In the genomic region with DNA sequence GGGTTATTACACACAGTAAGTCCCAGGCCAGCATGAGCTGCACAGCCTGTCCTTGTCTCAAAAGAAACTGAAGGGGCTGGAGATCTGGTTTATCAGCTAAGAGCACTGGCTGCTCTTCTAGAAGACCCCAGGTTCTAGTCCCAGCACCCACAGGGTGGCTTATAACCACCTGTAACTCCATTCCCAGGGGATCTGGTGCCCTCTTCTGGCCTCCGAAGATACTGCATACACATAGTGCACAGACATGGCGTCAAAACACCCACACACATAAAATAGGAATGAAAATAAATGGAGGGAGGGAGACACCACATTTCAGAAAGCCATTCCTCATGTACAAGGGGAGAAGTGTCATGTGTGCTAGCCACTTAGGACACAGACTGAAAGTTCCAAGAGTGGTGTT, we compare ENCODE assay signal across 20 mouse cellular contexts. TPM values are rescaled to one million over a fixed set of nuclear protein-coding genes. Genes with fewer than 3 reads are reported as not detected.
DNase-seq lines count a peak whose midpoint lies in the region; ATAC-seq and TF ChIP-seq lines count a peak whose summit lies in the region.
"Had no signal": no experiment of that assay in that cellular context is flagged by ENCODE, and none has a peak within 500 bp of the region (broad histone marks: within the 10 kb centered on the region; RNA-seq: fewer than 3 reads in every experiment).

No protein-coding gene starts in this region.

- H3K36me3 ChIP-seq in forebrain, postnatal 0 days (ENCODE audit: insufficient read depth): no peaks in the 10 kb centered on the region
- H3K36me3 ChIP-seq in forebrain, embryonic 15.5 days: no peaks in the 10 kb centered on the region
- no peaks in the 10 kb centered on the region for H3K36me3 ChIP-seq in liver, embryonic 14.5 days (replicated peaks; ENCODE audit: control insufficient read depth, insufficient read depth, low read depth)
- H3K36me3 ChIP-seq in ES-Bruce4 (ENCODE audit: control insufficient read depth, insufficient read depth, low read length, poor library complexity, severe bottlenecking): no peaks in the 10 kb centered on the region
- H3K36me3 ChIP-seq: embryonic facial prominence, embryonic 13.5 days; G1E; hindbrain, embryonic 10.5 days; intestine, embryonic 15.5 days; limb, embryonic 13.5 days had no signal

- no peak for TF ChIP-seq EP300 in liver, embryonic 14.5 days (IDR thresholded peaks at IDR 0.05; ENCODE audit: low read depth)
- no peak for TF ChIP-seq EP300 in ES-Bruce4 (IDR thresholded peaks at IDR 0.05; ENCODE audit: insufficient read depth, low read depth, low read length)

- no peak for ATAC-seq in forebrain, postnatal 0 days
- no peak for ATAC-seq in forebrain, embryonic 15.5 days (replicated peaks)
- ATAC-seq in liver, embryonic 14.5 days (ENCODE audit: insufficient read depth): no peak
- ATAC-seq: intestine, embryonic 15.5 days had no signal

- WGBS in forebrain, postnatal 0 days: 98% methylated on average over 2 of the region's 2 CpGs
- WGBS in forebrain, embryonic 15.5 days: 86% methylated on average over 2 of the region's 2 CpGs
- 69% methylated on average over 2 of the region's 2 CpGs for WGBS in liver, embryonic 14.5 days (ENCODE audit: insufficient replicate concordance)

- H3K9me3 ChIP-seq in forebrain, postnatal 0 days (ENCODE audit: low read length): no peaks in the 10 kb centered on the region
- no peaks in the 10 kb centered on the region for H3K9me3 ChIP-seq in forebrain, embryonic 15.5 days
- no peaks in the 10 kb centered on the region for H3K9me3 ChIP-seq in liver, embryonic 14.5 days (ENCODE audit: control insufficient read depth, low read length)
- H3K9me3 ChIP-seq in ES-Bruce4 (replicated peaks; ENCODE audit: control insufficient read depth, insufficient read depth, low read length, poor library complexity, severe bottlenecking): no peaks in the 10 kb centered on the region
- H3K9me3 ChIP-seq: G1E; intestine, embryonic 15.5 days had no signal

- H3K27me3 ChIP-seq in forebrain, postnatal 0 days (ENCODE audit: insufficient read depth, low read length): no peaks in the 10 kb centered on the region
- no peaks in the 10 kb centered on the region for H3K27me3 ChIP-seq in forebrain, embryonic 15.5 days
- H3K27me3 ChIP-seq in liver, embryonic 14.5 days (ENCODE audit: control insufficient read depth, insufficient read depth, low read length): no peaks in the 10 kb centered on the region
- H3K27me3 ChIP-seq in ES-Bruce4 (ENCODE audit: control insufficient read depth, insufficient read depth, low read length, poor library complexity, severe bottlenecking): no peaks in the 10 kb centered on the region
- H3K27me3 ChIP-seq: embryonic facial prominence, embryonic 13.5 days; intestine, embryonic 15.5 days; limb, embryonic 13.5 days had no signal

- no peak overlapping the region for H3K4me3 ChIP-seq in forebrain, postnatal 0 days (ENCODE audit: low read depth, low read length)
- no peak overlapping the region for H3K4me3 ChIP-seq in forebrain, embryonic 15.5 days
- no peak overlapping the region for H3K4me3 ChIP-seq in liver, embryonic 14.5 days (ENCODE audit: insufficient read depth in 1 of 2, low read depth in 2 of 2, low read length in 2 of 2)
- no peak overlapping the region for H3K4me3 ChIP-seq in ES-Bruce4 (ENCODE audit: low read depth, low read length)
- H3K4me3 ChIP-seq in cortical plate, adult 2 months (ENCODE audit: insufficient read depth, low read length): no peak overlapping the region
- H3K4me3 ChIP-seq: embryonic facial prominence, embryonic 13.5 days; hindbrain, embryonic 10.5 days; intestine, embryonic 15.5 days; limb, embryonic 13.5 days; myocyte had no signal

- H3K27ac ChIP-seq in forebrain, postnatal 0 days (ENCODE audit: low read depth, low read length): no peak overlapping the region
- no peak overlapping the region for H3K27ac ChIP-seq in forebrain, embryonic 15.5 days (replicated peaks)
- H3K27ac ChIP-seq in liver, embryonic 14.5 days: no peak overlapping the region
- H3K27ac ChIP-seq in ES-Bruce4 (ENCODE audit: insufficient read depth, low read length): no peak overlapping the region
- no peak overlapping the region for H3K27ac ChIP-seq in cortical plate, adult 2 months (ENCODE audit: insufficient read depth, low read length)
- H3K27ac ChIP-seq: embryonic facial prominence, embryonic 13.5 days; hindbrain, embryonic 10.5 days; intestine, embryonic 15.5 days; limb, embryonic 13.5 days had no signal

- no peak for TF ChIP-seq POLR2A in ES-Bruce4 (IDR thresholded peaks at IDR 0.05; ENCODE audit: insufficient read depth, low read length)
- no peak for TF ChIP-seq POLR2A in cortical plate, adult 2 months (IDR thresholded peaks at IDR 0.05; ENCODE audit: extremely low read depth, insufficient read depth, low read length)

- H3K9ac ChIP-seq in forebrain, postnatal 0 days: no peak overlapping the region
- H3K9ac ChIP-seq in forebrain, embryonic 15.5 days (replicated peaks): no peak overlapping the region
- H3K9ac ChIP-seq in liver, embryonic 14.5 days (replicated peaks): no peak overlapping the region
- H3K9ac ChIP-seq in ES-Bruce4 (ENCODE audit: low read depth, poor library complexity, severe bottlenecking): no peak overlapping the region
- H3K9ac ChIP-seq: embryonic facial prominence, embryonic 13.5 days; intestine, embryonic 15.5 days; limb, embryonic 13.5 days had no signal

- no peak overlapping the region for H3K4me2 ChIP-seq in forebrain, postnatal 0 days (ENCODE audit: low read depth)
- no peak overlapping the region for H3K4me2 ChIP-seq in forebrain, embryonic 15.5 days (replicated peaks)
- H3K4me2 ChIP-seq in liver, embryonic 14.5 days (ENCODE audit: low read depth): no peak overlapping the region
- H3K4me2 ChIP-seq: embryonic facial prominence, embryonic 13.5 days; intestine, embryonic 15.5 days; limb, embryonic 13.5 days; midbrain, embryonic 11.5 days had no signal

- no peak for DNase-seq in forebrain, postnatal 0 days
- DNase-seq in liver, embryonic 14.5 days (ENCODE audit: low read depth in 3 of 3, low spot score in 3 of 3): no peak
- no peak for DNase-seq in liver
- no peak for DNase-seq in B cell, adult 2 months
- DNase-seq: adrenal gland, adult 8-10 months; heart, adult 11 months; lung, adult 18-20 months; thymus, adult 18-20 months had no signal

- H3K4me1 ChIP-seq in forebrain, postnatal 0 days (ENCODE audit: insufficient read depth): no peaks in the 10 kb centered on the region
- H3K4me1 ChIP-seq in forebrain, embryonic 15.5 days: no peaks in the 10 kb centered on the region
- no peaks in the 10 kb centered on the region for H3K4me1 ChIP-seq in liver, embryonic 14.5 days (replicated peaks; ENCODE audit: control insufficient read depth in 2 of 2, insufficient read depth in 2 of 2, low read length in 1 of 2)
- no peaks in the 10 kb centered on the region for H3K4me1 ChIP-seq in ES-Bruce4 (ENCODE audit: control insufficient read depth, insufficient read depth, low read length)
- no peaks in the 10 kb centered on the region for H3K4me1 ChIP-seq in cortical plate, adult 2 months (ENCODE audit: control insufficient read depth, insufficient read depth, low read length)
- H3K4me1 ChIP-seq: embryonic facial prominence, embryonic 13.5 days; intestine, embryonic 15.5 days; limb, embryonic 13.5 days had no signal

- 0 out of 2 replicates have a peak, but pooled peaks have one; percentile 21 for TF ChIP-seq CTCF in forebrain, postnatal 0 days (IDR thresholded peaks at IDR 0.05; ENCODE audit: low read depth)
- TF ChIP-seq CTCF in liver, embryonic 14.5 days (IDR thresholded peaks at IDR 0.05; ENCODE audit: low read depth): peak; percentile 37
- TF ChIP-seq CTCF in ES-Bruce4 (IDR thresholded peaks at IDR 0.05; ENCODE audit: low read depth, low read length): peak; percentile 26
- TF ChIP-seq CTCF in cortical plate, adult 2 months (IDR thresholded peaks at IDR 0.05; ENCODE audit: extremely low read depth, insufficient read depth, low read length): 0 out of 2 replicates have a peak, but pooled peaks have one; percentile 10

RNA-seq across cellular contexts. Expression of a gene that starts 59.1 kb away (rescaled TPM):
- 48.1 and 63.2 TPM in 2 replicates for total RNA-seq in forebrain, postnatal 0 days (2014; rRNA removed)
- polyA plus RNA-seq in forebrain, postnatal 0 days (2015; fragmentation: Nextera tagmentation; extraction: Ambion mirVana): 21.3 and 30.8 TPM in 2 replicates
- polyA plus RNA-seq in forebrain, embryonic 15.5 days (2015; fragmentation: Nextera tagmentation; extraction: Ambion mirVana): 11.9 and 14.6 TPM in 2 replicates
- 0.03 and 0.40 TPM in 2 replicates for polyA plus RNA-seq in liver, embryonic 14.5 days (2012; rRNA removed)
- polyA plus RNA-seq in liver, embryonic 14.5 days (2014; fragmentation: Nextera tagmentation; extraction: Ambion mirVana): 0.05 and 0.18 TPM in 2 replicates
- 0.67 and 1.5 TPM in 2 replicates for polyA plus RNA-seq in ES-Bruce4 (2011; ENCODE audit: insufficient read depth, insufficient read length, low read depth, missing spikeins)
- 129 and 131 TPM in 2 replicates for polyA plus RNA-seq in cortical plate, adult 2 months (2012; rRNA removed)
- total RNA-seq: common myeloid progenitor, adult 5-6 weeks; neutrophil, adult 5-6 weeks had no signal
- polyA plus RNA-seq: G1E had no signal
